Mouse (Mus musculus) hindbrain, embryonic 13.5 days (tissue): Measurements from ENCODE around the gene Hist3h2ba. TPM values are rescaled to one million over a fixed set of nuclear protein-coding genes. Genes with fewer than 3 reads are reported as not detected.
"Not testable (repeated sequence)": the region's sequence is repeated elsewhere in the genome, so short reads cannot be mapped to it uniquely, and the experiment has no call there.

Experiments used
- ATAC-seq: fragments of 200-750 bp; cut with Nextera tagmentation; 2 replicates; pipeline ENCODE4 v1.8.0; 2017; ENCODE audit warnings: moderate TSS enrichment; ENCODE audit not compliant: low FRiP score
- H3K27ac ChIP-seq: fragments of 300-500 bp; sonication (generic); 2 replicates; pipeline ENCODE4 v1.5.1; 2015; ENCODE audit warnings: inconsistent platforms, mild to moderate bottlenecking, moderate library complexity
- H3K27me3 ChIP-seq: fragments of 300-500 bp; sonication (generic); 2 replicates; pipeline ENCODE4 v1.6.1; 2015; ENCODE audit warnings: mild to moderate bottlenecking, inconsistent platforms
- H3K36me3 ChIP-seq: fragments of 300-500 bp; sonication (generic); 2 replicates; pipeline ENCODE4 v1.6.1; 2015; ENCODE audit warnings: mild to moderate bottlenecking, inconsistent platforms
- H3K4me1 ChIP-seq: fragments of 300-500 bp; sonication (generic); replicated peaks from 2 replicates; pipeline ENCODE4 v1.6.1; 2015; ENCODE audit warnings: inconsistent platforms
- H3K4me2 ChIP-seq: fragments of 300-500 bp; sonication (generic); 2 replicates; pipeline ENCODE4 v1.6.1; 2015; ENCODE audit warnings: inconsistent platforms, mild to moderate bottlenecking, moderate library complexity
- H3K4me3 ChIP-seq: fragments of 300-500 bp; sonication (generic); 2 replicates; pipeline ENCODE4 v1.5.1; 2015; ENCODE audit warnings: mild to moderate bottlenecking, inconsistent platforms
- H3K9ac ChIP-seq: fragments of 300-500 bp; sonication (generic); 2 replicates; pipeline ENCODE4 v1.6.1; 2015; ENCODE audit warnings: mild to moderate bottlenecking, inconsistent platforms
- H3K9me3 ChIP-seq: fragments of 300-500 bp; sonication (generic); 2 replicates; pipeline ENCODE4 v1.6.1; 2016; ENCODE audit warnings: inconsistent platforms
- WGBS: fragments of 180-500 bp; shearing (Covaris S2); methylation state at CpG from one replicate; pipeline ENCODE4 v1.1.7; 2015; 5-methylcytosine and 5-hydroxymethylcytosine counted together
- polyA plus RNA-seq: library from polyadenylated mRNA; unstranded; fragments of >200 nt; fragmentation: Nextera tagmentation; extraction: Ambion mirVana; gene quantifications from 2 replicates; pipeline ENCODE4 v1.2.1, GENCODE M21; 2015

The Hist3h2ba gene
- polyA plus RNA-seq, 1 experiment from 2014 or later = 298 TPM

DNA sequence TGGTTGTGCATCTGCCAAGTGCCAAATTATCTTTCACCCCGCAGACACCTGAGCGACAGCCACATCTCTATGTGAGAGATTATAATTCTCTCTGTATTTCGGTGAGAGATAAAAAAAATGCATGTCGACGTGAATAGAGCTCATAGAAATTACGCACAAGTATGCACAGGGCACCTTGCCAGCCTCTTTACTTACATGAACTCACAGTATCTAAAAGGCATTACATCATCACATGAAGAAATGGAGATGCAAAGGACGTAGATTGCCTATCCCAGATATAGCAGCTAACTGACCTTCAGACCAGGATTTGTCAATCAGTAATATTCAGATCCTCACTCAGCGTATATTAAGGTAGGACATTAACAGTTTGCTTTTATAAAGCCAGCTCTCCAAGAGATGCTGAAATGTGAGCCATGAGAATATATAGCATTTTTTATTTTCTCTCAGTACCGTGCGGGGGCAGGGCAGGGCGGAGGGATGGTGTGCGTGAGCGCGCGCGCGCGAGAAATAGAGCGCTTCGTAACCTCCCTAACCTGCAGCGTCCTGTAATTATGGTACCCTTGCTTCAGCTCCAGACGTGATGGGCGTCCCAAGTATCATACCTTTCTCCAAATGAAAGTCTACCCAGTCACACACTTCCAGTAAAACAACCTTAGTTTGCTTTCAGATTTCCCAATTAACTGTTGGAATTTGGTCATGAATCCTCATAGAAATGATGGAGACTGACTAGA lies 757 bp upstream of the Hist3h2ba start:
- ATAC-seq = peak; percentile 83
- H3K9ac ChIP-seq = peak overlapping the region; percentile 78
- H3K4me3 ChIP-seq = peak overlapping the region; percentile 64
- H3K4me1 ChIP-seq = peaks cover 34% of the 10 kb centered on the region
- peaks cover 4% of the 10 kb centered on the region; the same call in 1 of the 2 replicates for H3K27me3 ChIP-seq
- H3K9me3 ChIP-seq = no peaks in the 10 kb centered on the region
- H3K36me3 ChIP-seq = no peaks in the 10 kb centered on the region
- peak overlapping the region; percentile 59 for H3K4me2 ChIP-seq
- peak overlapping the region; percentile 100 for H3K27ac ChIP-seq
- WGBS = 12% methylated on average over 23 of the region's 23 CpGs

DNA sequence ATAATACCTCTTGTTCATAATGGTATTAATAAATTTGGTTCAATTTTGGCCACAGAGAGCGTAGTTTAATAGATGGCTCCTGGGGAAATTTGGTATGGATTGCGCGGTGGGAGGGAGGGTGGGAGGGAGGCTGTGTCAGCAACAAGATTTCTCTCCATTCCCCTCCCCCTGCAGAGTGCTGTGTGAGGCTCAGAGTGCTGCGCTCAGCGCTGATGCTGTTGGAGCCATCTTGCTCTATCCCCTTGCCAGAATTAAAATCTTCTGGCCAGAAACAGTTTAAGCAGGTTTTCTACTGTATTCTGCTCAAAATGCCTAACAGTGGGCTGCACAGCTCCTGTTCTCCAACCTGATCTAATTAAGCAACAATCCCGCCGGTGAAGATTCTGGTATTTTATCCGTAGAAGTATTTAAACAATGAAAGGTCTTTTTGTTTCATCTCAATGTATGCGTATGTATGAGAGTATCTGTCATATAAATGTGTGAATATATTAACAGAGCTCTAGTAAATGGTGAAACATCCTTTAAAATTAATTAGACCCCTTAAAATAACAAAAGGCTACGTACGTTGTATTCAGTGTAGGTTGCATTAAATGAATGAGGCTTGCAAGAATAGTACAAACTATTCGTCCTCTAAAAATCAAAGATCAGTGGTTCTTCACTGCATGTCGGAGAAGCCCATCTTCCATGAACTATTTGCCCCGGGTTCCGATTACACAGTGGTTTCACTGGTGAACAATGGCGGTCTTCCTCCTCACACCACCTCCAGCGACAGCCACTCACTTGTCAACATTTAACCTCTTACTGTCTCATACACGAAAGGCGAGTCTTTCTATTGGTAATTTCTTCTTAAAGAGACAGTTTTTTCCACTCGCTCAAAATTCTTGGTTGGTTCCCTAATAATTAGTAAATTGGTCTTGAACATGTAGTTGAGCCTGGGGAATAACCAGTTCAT lies 1.0 kb downstream of the Hist3h2ba start:
- WGBS = 2% methylated on average over 20 of the region's 20 CpGs
- Histone ChIP-seq H3K36me3 (no peaks in the 10 kb centered on the region), H3K9me3 (no peaks in the 10 kb centered on the region), H3K4me3 (peak overlapping the region; percentile 64), H3K4me2 (peak overlapping the region; percentile 59), H3K9ac (peak overlapping the region; percentile 98), H3K4me1 (peaks cover 36% of the 10 kb centered on the region), H3K27ac (peak overlapping the region; percentile 100), H3K27me3 (no peaks in the 10 kb centered on the region)
- peak; percentile 47; the same call in 1 of the 2 replicates for ATAC-seq

DNA sequence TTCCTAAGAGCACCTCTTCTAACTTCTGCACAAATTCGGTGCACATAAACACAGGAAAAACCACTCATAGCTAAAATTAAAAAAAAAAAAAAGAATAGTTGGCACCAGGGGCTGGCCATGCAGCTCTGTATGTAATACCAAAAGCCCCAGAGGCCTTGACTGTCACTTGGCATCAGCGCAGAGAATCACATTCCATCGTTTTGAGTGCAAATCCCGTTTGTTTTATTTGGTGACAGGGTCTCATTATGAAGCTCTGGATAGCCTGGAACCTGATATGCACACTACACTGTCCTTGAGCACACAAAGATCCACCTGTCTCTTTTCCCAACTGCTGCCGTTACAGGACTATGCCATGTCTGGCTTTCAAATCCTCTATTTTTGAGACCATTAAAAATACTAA lies 2.5 kb downstream of the Hist3h2ba start:
- 62% methylated on average over 5 of the region's 5 CpGs for WGBS
- peak overlapping the region; percentile 64; the same call in 1 of the 2 replicates for H3K4me3 ChIP-seq

DNA sequence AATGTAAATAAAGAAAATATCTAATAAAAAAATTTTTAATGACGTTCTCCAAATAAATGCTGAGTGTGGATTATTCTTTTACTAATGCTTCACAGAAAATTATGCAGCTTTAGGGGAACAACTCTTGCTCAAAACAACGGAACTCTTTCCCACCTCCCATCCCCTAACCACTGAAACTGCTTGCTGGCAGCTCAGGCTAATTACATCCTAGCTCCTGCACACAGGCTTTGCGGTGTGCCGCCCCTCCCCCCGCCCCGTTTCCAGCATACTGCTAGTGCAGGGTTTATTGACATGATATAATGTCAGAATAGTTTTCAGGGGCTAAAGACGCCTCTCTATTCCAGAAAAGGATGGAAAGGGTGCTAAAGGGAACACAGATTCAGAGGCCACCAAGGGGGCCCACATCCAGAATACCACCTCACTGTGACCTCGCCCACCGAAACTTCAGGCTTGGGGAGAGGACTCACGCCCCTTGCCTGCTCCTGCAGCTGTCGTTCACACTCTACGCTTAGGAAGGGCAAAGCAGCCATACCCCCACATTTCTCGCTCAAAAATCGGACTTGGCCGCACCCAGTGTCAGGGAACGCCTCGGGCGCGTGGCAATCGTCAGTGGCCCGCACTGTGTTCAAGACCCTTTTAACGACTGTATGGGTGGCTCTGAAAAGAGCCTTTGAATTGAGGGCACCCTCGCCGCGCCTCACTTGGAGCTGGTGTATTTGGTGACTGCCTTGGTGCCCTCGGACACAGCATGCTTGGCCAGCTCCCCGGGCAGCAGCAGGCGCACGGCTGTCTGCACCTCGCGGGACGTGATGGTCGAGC lies 4.8 kb downstream of the Hist3h2ba start:
- Histone ChIP-seq H3K4me1 (peaks cover 50% of the 10 kb centered on the region), H3K9me3 (no peaks in the 10 kb centered on the region), H3K4me2 (peak overlapping the region; percentile 91), H3K36me3 (peaks cover 9% of the 10 kb centered on the region), H3K9ac (peak overlapping the region; percentile 97), H3K4me3 (peak overlapping the region; percentile 96), H3K27ac (peak overlapping the region; percentile 100), H3K27me3 (no peaks in the 10 kb centered on the region)
- ATAC-seq = peak; percentile 31
- under 1% methylated on average over 33 of the region's 33 CpGs for WGBS

More for the DNA sequence above, 2.5 kb downstream of the Hist3h2ba start:
- Histone ChIP-seq H3K27me3 (no peaks in the 10 kb centered on the region), H3K4me1 (peaks cover 39% of the 10 kb centered on the region), H3K36me3 (no peaks in the 10 kb centered on the region), H3K9me3 (no peaks in the 10 kb centered on the region), H3K27ac (peak overlapping the region; percentile 100), H3K4me2 (peak overlapping the region; percentile 59), H3K9ac (peak overlapping the region; percentile 98)
- no peak for ATAC-seq

DNA sequence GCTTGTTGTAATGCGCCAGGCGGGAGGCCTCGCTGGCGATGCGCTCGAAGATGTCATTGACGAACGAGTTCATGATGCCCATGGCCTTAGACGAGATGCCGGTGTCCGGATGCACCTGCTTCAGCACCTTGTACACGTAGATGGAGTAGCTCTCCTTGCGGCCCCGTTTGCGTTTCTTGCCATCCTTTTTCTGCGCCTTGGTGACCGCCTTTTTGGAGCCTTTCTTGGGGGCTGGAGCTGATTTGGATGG lies 5.4 kb downstream of the Hist3h2ba start:
- not testable (repeated sequence) for H3K27me3 ChIP-seq, H3K9me3 ChIP-seq, H3K36me3 ChIP-seq, ATAC-seq
- Histone ChIP-seq H3K9ac (peak overlapping the region; percentile 97), H3K4me2 (peak overlapping the region; percentile 91), H3K4me1 (peaks cover 56% of the 10 kb centered on the region), H3K4me3 (peak overlapping the region; percentile 96), H3K27ac (peak overlapping the region; percentile 100)
- WGBS = 0% methylated on average over 17 of the region's 17 CpGs

DNA sequence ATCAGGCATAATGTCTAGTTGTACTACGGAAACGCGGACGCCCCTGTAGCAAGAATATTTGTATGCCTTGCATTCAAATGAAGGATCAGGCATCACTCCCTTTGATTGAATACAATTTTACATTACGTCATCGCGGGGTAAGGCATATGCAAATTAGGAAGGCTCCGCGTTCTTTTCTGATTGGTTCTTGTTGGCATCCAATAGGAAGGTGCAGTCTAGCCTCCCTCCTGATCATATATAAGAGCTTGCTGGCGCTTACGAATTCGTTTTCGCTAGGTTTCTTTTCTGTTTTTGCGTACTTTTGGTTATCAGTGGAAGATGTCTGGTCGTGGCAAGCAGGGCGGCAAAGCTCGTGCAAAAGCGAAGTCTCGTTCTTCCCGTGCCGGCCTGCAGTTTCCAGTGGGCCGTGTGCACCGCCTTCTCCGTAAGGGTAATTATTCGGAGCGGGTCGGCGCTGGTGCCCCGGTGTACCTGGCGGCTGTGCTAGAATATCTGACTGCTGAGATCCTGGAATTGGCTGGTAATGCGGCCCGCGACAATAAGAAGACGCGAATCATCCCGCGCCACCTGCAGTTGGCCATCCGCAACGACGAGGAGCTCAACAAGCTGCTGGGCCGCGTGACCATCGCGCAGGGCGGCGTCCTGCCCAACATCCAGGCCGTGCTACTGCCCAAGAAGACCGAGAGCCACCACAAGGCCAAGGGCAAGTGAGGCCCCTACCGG lies 5.9 kb downstream of the Hist3h2ba start, which contains the start of the genes Hist3h2a and Trim17:
TSS of gene Hist3h2a (plus strand) at position 266 of the 723 bp plus-strand sequence.
TSS of gene Trim17 (plus strand) at position 266 of the 723 bp plus-strand sequence.
- H3K9me3 ChIP-seq = no peaks in the 10 kb centered on the region
- H3K27me3 ChIP-seq = no peaks in the 10 kb centered on the region
- under 1% methylated on average over 49 of the region's 49 CpGs for WGBS
- peak; percentile 91 for ATAC-seq
- peaks cover 9% of the 10 kb centered on the region for H3K36me3 ChIP-seq
- H3K4me3 ChIP-seq = peak within 1 kb of the TSS; percentile 96
- peak within 1 kb of the TSS; percentile 97 for H3K9ac ChIP-seq
- H3K27ac ChIP-seq = peak within 1 kb of the TSS; percentile 100
- peak within 1 kb of the TSS; percentile 91 for H3K4me2 ChIP-seq
- peaks cover 60% of the 10 kb centered on the region for H3K4me1 ChIP-seq

DNA sequence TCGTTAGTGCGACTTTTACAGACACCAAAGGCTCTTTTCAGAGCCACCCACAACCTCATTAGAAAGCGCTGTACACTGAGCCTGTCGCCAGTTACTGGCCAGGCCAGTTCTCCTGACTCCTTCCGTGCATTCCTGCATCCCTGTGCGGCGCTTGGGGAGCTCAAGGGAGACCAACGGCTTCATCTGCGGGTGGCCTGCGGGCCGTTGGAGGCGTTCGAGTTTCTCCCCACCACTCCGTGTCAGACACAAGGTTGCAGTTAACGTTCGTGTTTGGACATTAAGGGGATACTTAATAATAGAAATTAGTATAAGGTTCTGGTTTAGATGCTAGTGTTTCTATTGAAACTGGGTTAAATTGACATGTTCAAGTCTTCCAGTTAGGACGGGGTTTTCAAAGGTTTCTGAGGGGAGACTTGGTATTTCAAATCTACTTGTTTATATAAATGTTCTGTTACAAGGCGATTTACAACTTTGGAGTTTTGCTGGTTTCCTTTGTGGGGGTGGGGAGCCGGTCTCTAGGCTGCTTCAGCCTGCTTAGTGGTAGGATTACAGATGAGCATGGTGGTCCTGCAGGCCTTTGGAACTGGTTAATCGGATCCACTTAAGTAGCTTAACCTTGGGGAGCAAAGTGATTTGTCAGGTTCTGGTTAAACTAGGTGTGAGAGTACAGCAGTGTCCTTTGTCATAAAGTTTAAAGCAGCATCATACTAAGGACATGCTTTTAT lies 6.6 kb downstream of the Hist3h2ba start:
- H3K27ac ChIP-seq = peak overlapping the region; percentile 100
- peaks cover 9% of the 10 kb centered on the region for H3K36me3 ChIP-seq
- H3K9ac ChIP-seq = peak overlapping the region; percentile 94
- peaks cover 63% of the 10 kb centered on the region for H3K4me1 ChIP-seq
- H3K4me2 ChIP-seq = peak overlapping the region; percentile 80
- no peaks in the 10 kb centered on the region for H3K9me3 ChIP-seq
- peak overlapping the region; percentile 96 for H3K4me3 ChIP-seq
- no peaks in the 10 kb centered on the region for H3K27me3 ChIP-seq
- under 1% methylated on average over 20 of the region's 20 CpGs for WGBS
- ATAC-seq = no peak

DNA sequence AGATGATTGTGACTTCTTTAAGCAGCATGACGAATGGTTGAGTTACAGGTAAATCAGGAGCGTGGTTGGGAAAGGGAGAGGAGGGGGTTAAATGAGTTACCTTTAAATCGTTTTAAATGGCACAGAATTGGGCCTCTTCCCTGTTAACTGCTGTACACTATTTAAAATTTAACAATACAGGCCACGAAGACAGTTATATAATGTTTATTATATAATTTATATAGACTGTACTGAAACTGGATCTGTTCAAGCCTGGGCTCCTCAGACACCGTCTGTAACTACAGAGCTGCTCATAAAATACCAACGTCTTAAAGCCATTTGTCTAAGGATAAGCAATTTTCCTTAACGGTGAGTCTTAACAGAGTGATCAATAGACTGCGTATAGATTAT lies 7.1 kb downstream of the Hist3h2ba start:
- H3K27me3 ChIP-seq = no peaks in the 10 kb centered on the region
- H3K4me1 ChIP-seq = peaks cover 60% of the 10 kb centered on the region
- H3K4me2 ChIP-seq = peak overlapping the region; percentile 80
- peak overlapping the region; percentile 94 for H3K9ac ChIP-seq
- peak overlapping the region; percentile 96 for H3K4me3 ChIP-seq
- WGBS = 27% methylated on average over 8 of the region's 8 CpGs
- ATAC-seq = no peak
- H3K27ac ChIP-seq = peak overlapping the region; percentile 100
- H3K36me3 ChIP-seq = peaks cover 9% of the 10 kb centered on the region
- H3K9me3 ChIP-seq = no peaks in the 10 kb centered on the region

DNA sequence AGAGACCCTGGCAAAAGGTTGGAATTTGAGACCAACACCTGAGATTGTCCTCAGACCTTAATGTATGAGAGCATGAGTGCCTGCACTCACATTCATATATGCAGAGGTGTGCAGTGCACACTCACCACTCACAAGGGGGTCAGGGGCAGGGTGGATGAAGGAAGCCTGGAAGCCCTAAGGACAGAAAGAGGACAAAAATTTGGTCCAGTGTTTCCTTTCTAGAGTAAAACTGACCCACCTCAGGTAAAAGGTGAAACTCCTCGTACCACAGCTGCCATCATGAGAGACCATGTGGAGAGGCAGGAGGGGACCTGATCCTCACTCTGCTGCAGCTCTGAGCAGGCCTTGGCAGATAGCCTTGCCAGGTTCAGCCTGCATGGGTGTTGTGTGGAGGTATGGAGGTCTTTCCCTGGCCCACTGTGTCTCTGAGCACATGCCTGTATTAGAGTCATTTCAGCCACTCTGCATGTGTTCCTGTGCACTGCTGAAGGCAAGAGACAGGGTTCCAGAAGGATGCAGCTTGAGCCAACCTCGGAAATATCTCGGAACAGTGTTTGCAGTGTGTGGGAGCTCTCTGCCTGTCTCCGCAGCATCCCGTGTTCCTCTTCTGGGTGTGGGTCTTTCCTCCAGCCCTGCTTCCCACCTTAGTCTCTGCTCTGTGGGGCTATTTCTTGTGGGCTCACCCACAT lies 8.7 kb downstream of the Hist3h2ba start:
- 76% methylated on average over 5 of the region's 5 CpGs for WGBS

DNA sequence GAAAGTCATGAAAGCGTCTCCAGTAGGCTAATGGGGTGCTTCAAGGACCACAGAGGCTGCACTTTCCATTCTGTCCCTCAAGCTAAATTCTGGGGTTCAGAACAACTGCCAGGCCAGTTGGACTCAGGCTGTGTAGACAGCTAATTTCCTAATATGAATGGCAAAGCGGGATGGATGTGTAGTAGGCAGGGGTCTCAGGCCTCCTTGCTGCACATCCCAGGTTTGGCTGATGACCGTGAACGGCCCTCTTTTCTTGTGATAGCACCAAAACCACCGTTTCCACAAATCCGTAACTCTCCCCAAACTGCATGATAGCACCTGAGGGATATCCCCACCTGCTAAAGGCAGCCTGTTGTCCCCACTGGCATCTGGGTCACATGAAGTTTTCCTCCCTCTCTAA lies 9.8 kb downstream of the Hist3h2ba start:
- peak overlapping the region; percentile 96; the same call in 1 of the 2 replicates for H3K4me3 ChIP-seq
- no peak for ATAC-seq
- H3K9ac ChIP-seq = no peak overlapping the region; the same call in 1 of the 2 replicates
- H3K27me3 ChIP-seq = peaks cover 8% of the 10 kb centered on the region; the same call in 1 of the 2 replicates
- peak overlapping the region; percentile 80 for H3K4me2 ChIP-seq
- WGBS = 79% methylated on average over 6 of the region's 6 CpGs
- no peak overlapping the region for H3K27ac ChIP-seq
- peaks cover 9% of the 10 kb centered on the region for H3K36me3 ChIP-seq
- H3K9me3 ChIP-seq = no peaks in the 10 kb centered on the region
- H3K4me1 ChIP-seq = peaks cover 43% of the 10 kb centered on the region

More for the DNA sequence above, 8.7 kb downstream of the Hist3h2ba start:
- H3K9me3 ChIP-seq = no peaks in the 10 kb centered on the region
- ATAC-seq = no peak
- peak overlapping the region; percentile 96 for H3K4me3 ChIP-seq
- H3K27ac ChIP-seq = peak overlapping the region; percentile 13; the same call in 1 of the 2 replicates
- H3K27me3 ChIP-seq = peaks cover 8% of the 10 kb centered on the region; the same call in 1 of the 2 replicates
- peaks cover 45% of the 10 kb centered on the region for H3K4me1 ChIP-seq
- H3K9ac ChIP-seq = peak overlapping the region; percentile 94
- peaks cover 9% of the 10 kb centered on the region for H3K36me3 ChIP-seq
- H3K4me2 ChIP-seq = peak overlapping the region; percentile 80
